Mouse (Mus musculus) kidney, adult 2 months (tissue): Measurements from ENCODE around the gene Sbno1. TPM values are rescaled to one million over a fixed set of nuclear protein-coding genes. Genes with fewer than 3 reads are reported as not detected.
A peak's percentile ranks its signal among the peaks of the same experiment; 100 is the strongest.

ENCODE experiments used
- DNase-seq: peaks from one replicate; pipeline ENCODE4 v3.0.0; 2021
- H3K27ac ChIP-seq: fragments of 200-500 bp; 2 replicates; pipeline ENCODE4 v1.5.1; 2012; ENCODE audit warnings: low read depth, low read length, control low read depth, inconsistent platforms; ENCODE audit not compliant: insufficient read depth
- H3K27me3 ChIP-seq: fragments of 200-500 bp; replicated peaks from 2 replicates; pipeline ENCODE4 v1.6.1; 2012; ENCODE audit warnings: mild to moderate bottlenecking, moderate library complexity, low read length, inconsistent platforms; ENCODE audit not compliant: control insufficient read depth, insufficient read depth
- H3K36me3 ChIP-seq: fragments of 200-500 bp; 2 replicates; pipeline ENCODE4 v1.6.1; 2012; ENCODE audit warnings: mild to moderate bottlenecking, moderate library complexity, low read length, inconsistent platforms; ENCODE audit not compliant: control insufficient read depth, insufficient read depth
- H3K4me1 ChIP-seq: fragments of 200-500 bp; 2 replicates; pipeline ENCODE4 v1.6.1; 2011; ENCODE audit warnings: low read length; ENCODE audit not compliant: control insufficient read depth, insufficient read depth
- H3K4me3 ChIP-seq: fragments of 200-500 bp; 2 replicates; pipeline ENCODE4 v1.5.1; 2011; ENCODE audit warnings: mild to moderate bottlenecking, low read depth, low read length, control low read depth; ENCODE audit not compliant: insufficient read depth
- CTCF ChIP-seq: fragments of 200-500 bp; conservative IDR thresholded peaks from 2 replicates; pipeline ENCODE4 v1.5.1; 2011; ENCODE audit warnings: low read depth, mild to moderate bottlenecking, control low read depth, low read length, moderate library complexity, mixed read lengths; ENCODE audit not compliant: insufficient read depth, insufficient read length
- POLR2A ChIP-seq: fragments of 200-500 bp; IDR thresholded peaks from one replicate; pipeline ENCODE4 v1.6.1; 2011; ENCODE audit warnings: low read depth, low read length, control low read depth
- WGBS: fragments of 180-500 bp; shearing (Covaris S2); methylation state at CpG from one replicate; pipeline ENCODE4 v1.1.7; 2018; 5-methylcytosine and 5-hydroxymethylcytosine counted together
- polyA plus RNA-seq: library from polyadenylated mRNA; depleted of rRNA; stranded (reverse); fragments of >200 nt; gene quantifications from 2 replicates; pipeline ENCODE4 v1.2.3, GENCODE M21; 2012

Sbno1 gene
- polyA plus RNA-seq, 1 experiment, result 20.8 TPM

DNA sequence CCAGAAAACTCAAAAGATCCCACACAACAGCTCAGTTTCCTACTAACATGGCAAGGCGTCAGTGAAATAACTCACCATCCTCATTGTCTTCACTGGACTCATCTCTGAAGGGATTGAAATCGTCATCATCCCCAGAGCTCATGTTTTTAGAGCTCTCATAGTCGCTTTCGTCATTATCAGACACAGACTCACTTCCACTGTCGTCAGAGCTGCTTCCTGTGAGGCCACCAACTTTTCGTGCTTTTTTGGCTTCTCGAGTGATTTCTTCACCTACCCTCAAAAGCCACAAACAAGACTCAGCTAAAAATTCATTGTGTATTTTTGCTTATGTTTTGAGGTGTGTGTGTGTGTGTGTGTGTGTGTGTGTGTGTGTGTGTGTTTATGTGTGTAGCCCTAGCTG, 32.1 kb downstream of the Sbno1 start:
- Histone ChIP-seq H3K27me3 (no peaks in the 10 kb centered on the region), H3K4me3 (no peak overlapping the region), H3K36me3 (peaks cover 14% of the 10 kb centered on the region), H3K4me1 (no peaks in the 10 kb centered on the region), H3K27ac (no peak overlapping the region)
- 82% methylated on average over 7 of the region's 7 CpGs for WGBS
- TF ChIP-seq CTCF (no peak), POLR2A (no peak)
- DNase-seq, result no peak

GRCm38 (mm10) chr5:124392412-124392811, 33.4 kb downstream of the Sbno1 start:
- H3K27ac ChIP-seq, result no peak overlapping the region
- no peaks in the 10 kb centered on the region for H3K27me3 ChIP-seq
- no peak overlapping the region for H3K4me3 ChIP-seq
- TF ChIP-seq CTCF, result no peak
- TF ChIP-seq POLR2A, result no peak
- H3K4me1 ChIP-seq, result no peaks in the 10 kb centered on the region
- 98% methylated on average over 4 of the region's 4 CpGs for WGBS
- no peak for DNase-seq
- peaks cover 15% of the 10 kb centered on the region for H3K36me3 ChIP-seq

GRCm38 (mm10) chr5:124387932-124388331, 37.9 kb downstream of the Sbno1 start:
- WGBS, result 60% methylated on average over 5 of the region's 5 CpGs
- no peaks in the 10 kb centered on the region for H3K4me1 ChIP-seq
- no peaks in the 10 kb centered on the region for H3K27me3 ChIP-seq
- peak; percentile 7 for DNase-seq
- H3K27ac ChIP-seq, result no peak overlapping the region
- no peak for TF ChIP-seq POLR2A
- 0 out of 2 replicates have a peak, but pooled peaks have one; percentile 12 for TF ChIP-seq CTCF
- no peak overlapping the region for H3K4me3 ChIP-seq
- H3K36me3 ChIP-seq, result peaks cover 17% of the 10 kb centered on the region

DNA sequence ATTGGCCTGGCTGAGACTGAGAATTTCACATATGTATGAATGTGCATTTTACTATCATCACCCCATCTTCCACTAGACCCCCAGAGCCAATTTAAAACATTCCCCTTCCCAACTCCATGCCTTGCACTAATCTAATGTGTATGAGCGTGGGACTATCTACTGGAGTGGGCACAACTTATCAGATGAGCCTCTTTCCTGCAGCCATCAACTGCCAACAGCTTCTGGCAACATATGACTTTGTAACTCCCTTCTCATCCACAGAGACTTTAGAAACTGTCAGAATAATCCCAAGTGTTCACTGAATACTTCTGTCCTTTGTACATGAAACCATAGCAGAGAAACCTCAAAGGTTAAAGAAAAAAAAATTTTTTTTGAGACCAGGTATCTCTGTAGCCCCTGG, 45.7 kb downstream of the Sbno1 start:
- WGBS, result 100% methylated on average over 1 of the region's 1 CpGs
- H3K4me1 ChIP-seq, result no peaks in the 10 kb centered on the region
- H3K4me3 ChIP-seq, result no peak overlapping the region
- H3K36me3 ChIP-seq, result peaks cover 13% of the 10 kb centered on the region
- H3K27ac ChIP-seq, result no peak overlapping the region
- DNase-seq, result no peak
- no peak for TF ChIP-seq CTCF
- TF ChIP-seq POLR2A, result no peak
- no peaks in the 10 kb centered on the region for H3K27me3 ChIP-seq

DNA sequence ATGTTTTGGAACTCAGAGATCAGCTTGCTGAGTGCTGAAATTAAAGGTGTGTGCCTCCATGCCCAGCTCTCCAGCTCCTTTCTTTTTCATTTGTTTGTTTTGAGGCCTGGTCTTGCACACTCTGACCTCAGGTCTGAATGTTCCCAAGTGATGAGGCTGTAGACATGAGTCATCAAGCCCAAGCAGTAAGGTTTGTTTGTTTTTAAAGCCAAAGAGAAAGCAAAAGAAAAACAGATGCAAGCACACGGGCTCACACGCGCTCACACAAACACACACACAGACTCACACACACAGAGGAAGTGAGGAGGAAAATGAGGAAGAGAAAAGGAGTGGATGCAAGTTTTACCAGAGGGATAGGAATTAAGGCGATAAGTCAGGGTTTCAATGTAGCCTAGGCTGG, 48.7 kb downstream of the Sbno1 start:
- no peak for TF ChIP-seq POLR2A
- TF ChIP-seq CTCF, result no peak
- Histone ChIP-seq H3K27ac (no peak overlapping the region), H3K4me1 (no peaks in the 10 kb centered on the region), H3K36me3 (peaks cover 19% of the 10 kb centered on the region), H3K27me3 (no peaks in the 10 kb centered on the region), H3K4me3 (no peak overlapping the region)
- DNase-seq, result no peak
- WGBS, result 87% methylated on average over 4 of the region's 4 CpGs

GRCm38 (mm10) chr5:124376401-124376800, 49.4 kb downstream of the Sbno1 start:
- 96% methylated on average over 1 of the region's 1 CpGs for WGBS
- Histone ChIP-seq H3K4me3 (no peak overlapping the region), H3K4me1 (no peaks in the 10 kb centered on the region), H3K36me3 (peaks cover 18% of the 10 kb centered on the region), H3K27me3 (no peaks in the 10 kb centered on the region), H3K27ac (no peak overlapping the region)
- no peak for DNase-seq
- no peak for TF ChIP-seq CTCF
- TF ChIP-seq POLR2A, result no peak

GRCm38 (mm10) chr5:124374298-124374697, 51.5 kb downstream of the Sbno1 start:
- TF ChIP-seq POLR2A (no peak), CTCF (no peak)
- H3K27ac ChIP-seq, result no peak overlapping the region
- H3K4me3 ChIP-seq, result no peak overlapping the region
- H3K27me3 ChIP-seq, result no peaks in the 10 kb centered on the region
- WGBS, result 91% methylated on average over 7 of the region's 7 CpGs
- no peaks in the 10 kb centered on the region for H3K4me1 ChIP-seq
- DNase-seq, result no peak
- peaks cover 15% of the 10 kb centered on the region for H3K36me3 ChIP-seq

- Histone ChIP-seq H3K27me3 (no peaks in the 10 kb centered on the region), H3K4me1 (peaks cover 12% of the 10 kb centered on the region; the same call in 1 of the 2 replicates), H3K27ac (peak overlapping the region; percentile 63), H3K36me3 (peaks cover under 1% of the 10 kb centered on the region; the same call in 1 of the 2 replicates), H3K4me3 (no peak overlapping the region)
- peak; percentile 90 for DNase-seq
- TF ChIP-seq CTCF (no peak), POLR2A (no peak)
- 25% methylated on average over 3 of the region's 3 CpGs for WGBS
Observed at GRCm38 (mm10) chr5:124366721-124367120, 59.1 kb downstream of the Sbno1 start.
